Mouse (Mus musculus) ES-E14 (cell line): ENCODE measurements around the gene Tirap. TPM values are rescaled to one million over a fixed set of nuclear protein-coding genes. Genes with fewer than 3 reads are reported as not detected.

Source experiments
- DNase-seq: peaks from one replicate; pipeline ENCODE4 v3.0.0-alpha.2; 2013; ENCODE audit warnings: low read depth, low spot score
- H3K27ac ChIP-seq: 2 replicates; pipeline ENCODE4 v1.5.1; 2012; ENCODE audit warnings: low read depth, mild to moderate bottlenecking, low read length, moderate library complexity, mixed read lengths; ENCODE audit not compliant: poor library complexity, insufficient read depth, severe bottlenecking
- H3K36me3 ChIP-seq: 2 replicates; pipeline ENCODE4 v1.6.1; 2012; ENCODE audit warnings: mild to moderate bottlenecking, low read length, moderate library complexity, mixed read lengths; ENCODE audit not compliant: control insufficient read depth, poor library complexity, insufficient read depth, severe bottlenecking
- H3K4me1 ChIP-seq, 2 experiments: fragments of 150-350 bp in 1 of 2; sonication (generic) in 1 of 2; 2 replicates each; pipeline ENCODE4 v1.6.1; 2012; ENCODE audit warnings: low read length in 2 of 2, mild to moderate bottlenecking in 1 of 2, mixed read lengths in 1 of 2; ENCODE audit not compliant: control insufficient read depth in 2 of 2, insufficient read depth in 2 of 2, poor library complexity in 1 of 2
- H3K4me3 ChIP-seq, 2 experiments: fragments of 150-350 bp in 1 of 2; sonication (generic) in 1 of 2; 2 replicates each; pipeline ENCODE4 v1.5.1; 2012; ENCODE audit warnings: low read length in 2 of 2, low read depth in 1 of 2, mild to moderate bottlenecking in 1 of 2, mixed read lengths in 1 of 2; ENCODE audit not compliant: insufficient read depth in 1 of 2, poor library complexity in 1 of 2, severe bottlenecking in 1 of 2
- H3K9ac ChIP-seq: 2 replicates; pipeline ENCODE4 v1.6.1; 2012; ENCODE audit warnings: low read depth, mild to moderate bottlenecking, low read length, mixed read lengths; ENCODE audit not compliant: poor library complexity, insufficient read depth, severe bottlenecking
- H3K9me3 ChIP-seq: fragments of 150-350 bp; sonication (generic); 2 replicates; pipeline ENCODE4 v1.6.1; 2012; ENCODE audit warnings: low read depth, mild to moderate bottlenecking, low read length; ENCODE audit not compliant: control insufficient read depth, insufficient read depth
- CHD2 ChIP-seq: IDR thresholded peaks from 2 replicates; pipeline ENCODE4 v1.6.1; 2014; ENCODE audit warnings: mild to moderate bottlenecking, low read depth, low read length, inconsistent platforms
- HCFC1 ChIP-seq: IDR thresholded peaks from 2 replicates; pipeline ENCODE4 v1.6.1; 2012; ENCODE audit warnings: low read length, inconsistent platforms, borderline replicate concordance; ENCODE audit not compliant: insufficient read depth
- MAFK ChIP-seq: IDR thresholded peaks from 2 replicates; pipeline ENCODE4 v1.6.1; 2014; ENCODE audit warnings: mild to moderate bottlenecking, low read depth, low read length, inconsistent platforms; ENCODE audit not compliant: insufficient read depth
- ZC3H11A ChIP-seq: IDR thresholded peaks from 2 replicates; pipeline ENCODE4 v1.6.1; 2012; ENCODE audit warnings: low read depth, mild to moderate bottlenecking, inconsistent platforms, low read length, borderline replicate concordance
- ZNF384 ChIP-seq: IDR thresholded peaks from 2 replicates; pipeline ENCODE4 v1.6.1; 2012; ENCODE audit warnings: low read depth, low read length, inconsistent platforms
- in situ Hi-C, 2 experiments: fragments of 600-800 bp; cut with MboI; formaldehyde crosslinking; loops; one replicate each; pipeline ENCODE4 v1.15.1; 2025; ENCODE audit warnings: low sequenced_read_pairs in 2 of 2, inconsistent platforms in 1 of 2; ENCODE audit not compliant: unreplicated experiment in 2 of 2
- total RNA-seq: library from RNA; depleted of rRNA; stranded (reverse); fragments of 300-350 nt; gene quantifications from 2 replicates; pipeline ENCODE4 v1.2.3, GENCODE M21; 2012

Tirap gene
- total RNA-seq, 1 experiment = 6.1 TPM

GRCm38 (mm10) chr9:35187351-35187903, 12.7 kb downstream of the Tirap start:
- Histone ChIP-seq H3K4me1 (peaks cover 0 to 3% of the 10 kb centered on the region in 2 experiments; a peak in 1 of 4 replicates), H3K9ac (no peak overlapping the region), H3K27ac (no peak overlapping the region), H3K4me3 (no peak overlapping the region), H3K9me3 (no peaks in the 10 kb centered on the region), H3K36me3 (peaks cover 5% of the 10 kb centered on the region)
- no peak for DNase-seq
- in situ Hi-C loops = no loop called here
- TF ChIP-seq MAFK (no peak), ZC3H11A (no peak), HCFC1 (no peak), CHD2 (no peak), ZNF384 (no peak)

- in situ Hi-C loops = no loop called here
- Histone ChIP-seq H3K4me3 (no peak overlapping the region), H3K9me3 (no peaks in the 10 kb centered on the region), H3K27ac (no peak overlapping the region), H3K9ac (no peak overlapping the region), H3K4me1 (peaks cover 0 to 3% of the 10 kb centered on the region in 2 experiments; a peak in 1 of 4 replicates), H3K36me3 (peaks cover 5% of the 10 kb centered on the region)
- no peak for DNase-seq
- TF ChIP-seq MAFK (no peak), ZNF384 (peak; percentile 65), CHD2 (no peak), ZC3H11A (no peak), HCFC1 (no peak)
Observed at GRCm38 (mm10) chr9:35186430-35186829, 13.7 kb downstream of the Tirap start.

GRCm38 (mm10) chr9:35183359-35183758, 16.7 kb downstream of the Tirap start:
- no peak for DNase-seq
- no peak for TF ChIP-seq CHD2
- no peak for TF ChIP-seq ZNF384
- no peak for TF ChIP-seq MAFK
- no peak for TF ChIP-seq ZC3H11A
- TF ChIP-seq HCFC1 = no peak
- H3K27ac ChIP-seq = no peak overlapping the region
- peaks cover 2% of the 10 kb centered on the region for H3K36me3 ChIP-seq
- H3K4me1 ChIP-seq = peaks cover 0 to 2% of the 10 kb centered on the region in 2 experiments; a peak in 1 of 4 replicates
- H3K4me3 ChIP-seq = no peak overlapping the region
- H3K9me3 ChIP-seq = no peaks in the 10 kb centered on the region
- H3K9ac ChIP-seq = no peak overlapping the region
- in situ Hi-C loops = no loop called here

GRCm38 (mm10) chr9:35182832-35183231, 17.3 kb downstream of the Tirap start:
- no peak for TF ChIP-seq CHD2
- no peak for TF ChIP-seq ZNF384
- no peak for TF ChIP-seq HCFC1
- TF ChIP-seq ZC3H11A = no peak
- no peak for TF ChIP-seq MAFK
- peaks cover 0 to 2% of the 10 kb centered on the region in 2 experiments; a peak in 1 of 4 replicates for H3K4me1 ChIP-seq
- in situ Hi-C loops = no loop called here

GRCm38 (mm10) chr9:35176124-35176659, 23.9 kb downstream of the Tirap start:
- Histone ChIP-seq H3K9me3 (no peaks in the 10 kb centered on the region), H3K9ac (no peak overlapping the region; the same call in 1 of the 2 replicates), H3K4me1 (no peaks in the 10 kb centered on the region; a peak in 2 of 4 replicates), H3K4me3 (peak overlapping the region; percentile 83 to 98), H3K36me3 (no peaks in the 10 kb centered on the region), H3K27ac (no peak overlapping the region)
- in situ Hi-C loops = no loop called here
- DNase-seq = no peak
- TF ChIP-seq CHD2 (no peak), MAFK (no peak), HCFC1 (no peak)

More at GRCm38 (mm10) chr9:35182832-35183231, 17.3 kb downstream of the Tirap start:
- H3K9ac ChIP-seq = no peak overlapping the region
- no peak overlapping the region for H3K4me3 ChIP-seq
- H3K27ac ChIP-seq = no peak overlapping the region
- no peaks in the 10 kb centered on the region for H3K9me3 ChIP-seq
- H3K36me3 ChIP-seq = peaks cover 2% of the 10 kb centered on the region
- no peak for DNase-seq
